Mouse (Mus musculus) myocyte (in vitro differentiated cells): ENCODE measurements around the gene Ppp1r3c. TPM values are rescaled to one million over a fixed set of nuclear protein-coding genes. Genes with fewer than 3 reads are reported as not detected.

Experiments used
- H3K27me3 ChIP-seq: one replicate; pipeline ENCODE4 v1.6.1; 2011; ENCODE audit not compliant: control insufficient read depth, insufficient read depth, insufficient read length
- H3K36me3 ChIP-seq: one replicate; pipeline ENCODE4 v1.6.1; 2011; ENCODE audit not compliant: control insufficient read depth, insufficient read depth
- H3K4me2 ChIP-seq: one replicate; pipeline ENCODE4 v1.6.1; 2011; ENCODE audit warnings: low read depth, control low read depth
- H3K4me3 ChIP-seq: one replicate; pipeline ENCODE4 v1.5.1; 2011; ENCODE audit warnings: mild to moderate bottlenecking, control low read depth, moderate library complexity
- H3K79me2 ChIP-seq: one replicate; pipeline ENCODE4 v1.6.1; 2011; ENCODE audit not compliant: control insufficient read depth, insufficient read depth
- H3ac ChIP-seq: one replicate; pipeline ENCODE4 v1.6.1; 2011; ENCODE audit not compliant: control insufficient read depth, insufficient read length
- CEBPB ChIP-seq: IDR thresholded peaks from 2 replicates; pipeline ENCODE4 v1.6.1; 2011; ENCODE audit warnings: mild to moderate bottlenecking, moderate library complexity; ENCODE audit not compliant: poor library complexity, insufficient read depth, severe bottlenecking
- E2F4 ChIP-seq: IDR thresholded peaks from one replicate; pipeline ENCODE4 v1.6.1; 2011; ENCODE audit warnings: mild to moderate bottlenecking, control low read depth, moderate library complexity; ENCODE audit not compliant: insufficient read depth
- MAX ChIP-seq: IDR thresholded peaks from one replicate; pipeline ENCODE4 v1.6.1; 2011; ENCODE audit warnings: low read depth, mild to moderate bottlenecking, control low read depth
- MYOD1 ChIP-seq, 3 experiments: IDR thresholded peaks; one replicate each; pipeline ENCODE4 v1.6.1; 2011; ENCODE audit warnings: control low read depth in 2 of 3, low read depth in 2 of 3, mild to moderate bottlenecking in 2 of 3, moderate library complexity in 1 of 3; ENCODE audit not compliant: insufficient read length in 2 of 3, control insufficient read depth in 1 of 3
- MYOG ChIP-seq, 3 experiments: IDR thresholded peaks; one replicate each; pipeline ENCODE4 v1.6.1; 2011; ENCODE audit warnings: control low read depth in 2 of 3, low read depth in 2 of 3, mild to moderate bottlenecking in 2 of 3; ENCODE audit not compliant: insufficient read length in 2 of 3, control insufficient read depth in 1 of 3, insufficient read depth in 1 of 3
- POLR2A ChIP-seq: IDR thresholded peaks from one replicate; pipeline ENCODE4 v1.6.1; 2011; ENCODE audit warnings: low read depth, mild to moderate bottlenecking, control low read depth, moderate library complexity; ENCODE audit not compliant: insufficient read length
- POLR2AphosphoS2 ChIP-seq: IDR thresholded peaks from one replicate; pipeline ENCODE4 v1.6.1; 2011; ENCODE audit warnings: low read depth, control low read depth; ENCODE audit not compliant: insufficient read length
- REST ChIP-seq: IDR thresholded peaks from one replicate; pipeline ENCODE4 v1.6.1; 2011; ENCODE audit warnings: mild to moderate bottlenecking, control low read depth, moderate library complexity; ENCODE audit not compliant: insufficient read depth, insufficient read length
- SRF ChIP-seq: IDR thresholded peaks from one replicate; pipeline ENCODE4 v1.6.1; 2011; ENCODE audit warnings: low read depth; ENCODE audit not compliant: control insufficient read depth, insufficient read length
- TCF12 ChIP-seq: IDR thresholded peaks from one replicate; pipeline ENCODE4 v1.6.1; 2011; ENCODE audit warnings: mild to moderate bottlenecking, control low read depth; ENCODE audit not compliant: poor library complexity, insufficient read depth, severe bottlenecking
- TCF3 ChIP-seq: IDR thresholded peaks from one replicate; pipeline ENCODE4 v1.6.1; 2011; ENCODE audit warnings: low read depth, control low read depth; ENCODE audit not compliant: insufficient read length
- USF1 ChIP-seq: IDR thresholded peaks from one replicate; pipeline ENCODE4 v1.6.1; 2011; ENCODE audit warnings: low read depth, mild to moderate bottlenecking, control low read depth, moderate library complexity
- polyA plus RNA-seq: library from polyadenylated mRNA; unstranded; fragments of >200 nt; fragmentation: generic; extraction: Trizol; gene quantifications from one replicate; pipeline ENCODE4 v1.2.1, GENCODE M21; 2012; ENCODE audit warnings: missing spikeins

Gene Ppp1r3c
- polyA plus RNA-seq, 1 experiment, result not detected

DNA sequence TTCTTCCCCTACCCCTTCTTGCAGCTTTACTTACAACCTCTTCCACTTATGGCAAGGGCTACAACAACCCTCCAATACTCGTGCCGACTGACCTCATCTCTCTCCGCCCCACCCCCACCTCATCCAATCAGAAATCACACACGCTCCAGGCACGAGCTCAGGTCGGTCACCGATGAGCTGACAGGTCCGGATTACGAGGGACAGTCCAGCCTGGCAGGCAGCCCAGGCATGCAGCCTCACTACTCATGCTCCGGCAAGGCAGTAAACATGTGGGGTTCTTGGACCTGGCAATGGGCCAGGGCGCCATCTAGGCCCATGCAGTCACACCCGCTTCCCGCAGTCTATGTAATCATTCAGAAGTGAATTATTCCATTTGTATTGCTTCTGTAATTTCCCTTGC, 23.4 kb downstream of the Ppp1r3c start:
- TF ChIP-seq POLR2A, result no peak
- TF ChIP-seq TCF3, result no peak
- TF ChIP-seq SRF, result no peak
- TF ChIP-seq E2F4, result no peak
- no peak for TF ChIP-seq MAX
- TF ChIP-seq MYOD1 (IDR thresholded peaks at IDR 0.05; ENCODE audit: control insufficient read depth in 1 of 3, insufficient read length in 2 of 3, low read depth in 2 of 3), result no peak
- no peak for TF ChIP-seq POLR2AphosphoS2
- H3K79me2 ChIP-seq, result no peaks in the 10 kb centered on the region
- no peaks in the 10 kb centered on the region for H3K36me3 ChIP-seq
- H3K4me3 ChIP-seq, result no peak overlapping the region
- H3ac ChIP-seq, result no peak overlapping the region
- H3K27me3 ChIP-seq, result no peaks in the 10 kb centered on the region
- H3K4me2 ChIP-seq, result no peak overlapping the region

DNA sequence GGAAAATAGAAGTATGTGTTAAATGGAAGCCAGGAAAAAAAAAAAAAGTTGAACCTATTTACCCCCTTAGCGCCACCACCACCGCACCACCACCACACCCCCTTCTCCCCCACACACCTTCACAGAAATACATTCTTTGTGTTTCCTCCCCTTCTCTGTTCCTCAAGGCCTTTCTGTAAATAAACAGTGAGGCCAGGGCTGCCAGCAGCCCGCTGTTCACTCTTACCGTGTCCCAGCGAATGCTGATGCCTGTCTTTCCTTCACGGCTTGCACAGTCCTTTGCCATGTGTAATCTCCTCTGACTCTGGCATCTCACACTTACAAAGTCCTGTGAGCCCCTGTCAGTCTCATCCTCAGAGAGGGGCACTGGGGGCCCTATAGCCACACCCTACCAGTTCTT, 30.3 kb downstream of the Ppp1r3c start:
- no peak for TF ChIP-seq MYOD1 (IDR thresholded peaks at IDR 0.05; ENCODE audit: control insufficient read depth in 1 of 3, insufficient read length in 2 of 3, low read depth in 2 of 3)
- no peak for TF ChIP-seq TCF3
- no peak for TF ChIP-seq CEBPB
- TF ChIP-seq TCF12, result no peak
- no peak for TF ChIP-seq POLR2AphosphoS2
- no peak for TF ChIP-seq MAX
- TF ChIP-seq MYOG (IDR thresholded peaks at IDR 0.05; ENCODE audit: control insufficient read depth in 1 of 3, insufficient read depth in 1 of 3, insufficient read length in 2 of 3, low read depth in 2 of 3), result no peak
- TF ChIP-seq E2F4, result no peak
- no peak for TF ChIP-seq POLR2A
- no peak for TF ChIP-seq REST
- TF ChIP-seq USF1, result no peak
- TF ChIP-seq SRF, result no peak
- Histone ChIP-seq H3ac (no peak overlapping the region), H3K27me3 (no peaks in the 10 kb centered on the region), H3K79me2 (no peaks in the 10 kb centered on the region), H3K4me3 (no peak overlapping the region), H3K4me2 (no peak overlapping the region), H3K36me3 (no peaks in the 10 kb centered on the region)

DNA sequence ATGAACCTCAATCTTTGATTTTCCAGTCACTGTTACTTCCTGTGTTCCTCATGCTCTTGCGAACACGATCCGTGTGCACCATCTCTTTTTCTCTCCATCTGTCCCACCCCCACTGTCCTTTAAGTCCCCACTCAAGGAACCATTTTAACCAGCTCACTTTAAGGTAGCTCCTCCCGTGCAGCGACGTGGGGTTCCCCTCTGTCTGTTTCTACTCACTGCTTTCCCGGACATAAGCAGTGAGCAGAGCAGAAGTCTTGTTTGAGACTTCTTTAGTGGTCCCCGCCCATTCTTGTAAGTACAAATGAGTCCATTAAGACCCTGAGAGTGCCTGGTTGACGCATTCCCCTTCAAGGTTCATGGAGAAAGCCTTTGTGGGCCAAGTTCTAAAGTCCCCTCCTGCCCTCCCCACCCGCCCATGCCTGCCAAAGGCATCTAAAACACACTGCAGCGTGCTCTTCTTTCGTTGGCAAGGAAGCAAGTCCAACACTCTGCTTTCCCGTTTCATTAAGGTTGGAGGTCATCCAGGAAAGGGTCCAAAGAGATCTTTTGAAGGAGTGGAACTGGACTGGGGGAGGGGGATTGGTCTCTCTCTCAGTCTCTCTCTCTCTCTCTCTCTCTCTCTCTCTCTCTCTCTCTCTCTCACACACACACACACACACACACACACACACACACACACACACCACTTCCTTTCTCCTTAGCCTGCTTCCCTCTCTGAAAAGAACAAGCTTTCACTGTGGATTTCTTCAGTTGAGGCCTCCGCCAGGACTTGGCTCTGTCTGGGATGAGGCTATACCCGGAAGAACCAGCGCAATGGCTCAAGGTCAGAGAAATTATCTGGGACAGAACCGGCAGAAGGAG, 30.9 kb downstream of the Ppp1r3c start:
- TF ChIP-seq CEBPB (no peak), TCF3 (no peak), MYOG (IDR thresholded peaks at IDR 0.05; ENCODE audit: control insufficient read depth in 1 of 3, insufficient read depth in 1 of 3, insufficient read length in 2 of 3, low read depth in 2 of 3) (no peak), SRF (no peak), E2F4 (no peak), POLR2A (no peak), MYOD1 (IDR thresholded peaks at IDR 0.05; ENCODE audit: control insufficient read depth in 1 of 3, insufficient read length in 2 of 3, low read depth in 2 of 3) (no peak), USF1 (no peak), TCF12 (no peak), REST (no peak), MAX (no peak), POLR2AphosphoS2 (no peak)
- no peak overlapping the region for H3K4me2 ChIP-seq
- H3K4me3 ChIP-seq, result no peak overlapping the region

DNA sequence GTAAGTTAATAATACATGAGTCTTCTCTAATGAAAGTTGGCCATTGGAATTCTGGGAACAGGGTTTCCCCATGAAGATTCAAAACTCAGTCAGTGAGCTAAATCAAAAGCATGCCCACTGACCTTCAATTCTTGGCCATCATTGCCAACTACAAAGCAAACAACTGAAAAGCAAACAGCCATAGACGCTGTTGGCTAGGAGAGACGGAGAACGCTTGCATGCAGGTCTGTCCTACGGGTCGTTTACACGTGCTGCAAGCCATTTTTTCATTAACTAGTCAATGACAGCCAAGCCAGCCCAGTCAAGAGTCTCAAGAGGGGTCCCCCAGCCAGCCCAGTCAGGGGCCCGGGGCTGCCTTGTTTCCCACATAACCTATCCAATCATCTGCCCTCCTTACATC, 31.7 kb downstream of the Ppp1r3c start:
- Histone ChIP-seq H3K27me3 (no peaks in the 10 kb centered on the region), H3K36me3 (no peaks in the 10 kb centered on the region), H3K79me2 (no peaks in the 10 kb centered on the region), H3K4me3 (no peak overlapping the region), H3K4me2 (no peak overlapping the region), H3ac (no peak overlapping the region)
- TF ChIP-seq MYOG (IDR thresholded peaks at IDR 0.05; ENCODE audit: control insufficient read depth in 1 of 3, insufficient read depth in 1 of 3, insufficient read length in 2 of 3, low read depth in 2 of 3) (no peak), USF1 (no peak), TCF12 (no peak), MAX (no peak), E2F4 (no peak), REST (no peak), POLR2AphosphoS2 (no peak), MYOD1 (IDR thresholded peaks at IDR 0.05; ENCODE audit: control insufficient read depth in 1 of 3, insufficient read length in 2 of 3, low read depth in 2 of 3) (no peak), CEBPB (no peak), TCF3 (no peak)

More for the DNA sequence above, 30.9 kb downstream of the Ppp1r3c start:
- no peaks in the 10 kb centered on the region for H3K27me3 ChIP-seq
- H3ac ChIP-seq, result no peak overlapping the region
- H3K36me3 ChIP-seq, result no peaks in the 10 kb centered on the region
- no peaks in the 10 kb centered on the region for H3K79me2 ChIP-seq
